Mouse (Mus musculus): ENCODE measurements around the gene Ptgds.

GRCm38 (mm10) chr2:25492988-25493387, 23.1 kb upstream of the Ptgds start:
- TF ChIP-seq CTCF (conservative IDR thresholded peaks at IDR 0.05; ENCODE audit: insufficient read depth, insufficient read length, low read depth, low read length) (no peak), POLR2A (IDR thresholded peaks at IDR 0.05; ENCODE audit: low read depth, low read length) (no peak)

Measured in kidney, adult 2 months (tissue).